Mouse (Mus musculus): ENCODE data around the gene Ccdc167.

Gene Ccdc167

DNA sequence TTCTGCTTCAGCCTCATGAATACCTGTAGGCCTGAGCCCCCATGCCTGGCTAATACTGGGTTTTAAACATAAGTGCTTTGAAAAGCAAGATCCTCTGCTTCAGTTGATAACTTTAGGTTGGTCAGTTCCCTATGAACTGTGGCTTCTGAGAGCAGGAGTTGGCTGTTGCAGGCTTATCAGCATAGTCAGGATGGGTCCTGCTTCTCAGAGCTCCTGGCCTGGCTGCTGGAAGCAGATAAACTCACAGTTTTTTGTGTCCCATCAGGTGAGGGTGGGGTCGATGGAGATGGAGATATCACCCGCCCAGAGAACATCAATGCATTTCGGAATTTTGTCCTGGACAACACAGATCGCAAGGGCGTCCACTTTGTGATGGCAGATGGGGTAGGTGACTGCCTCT is 30.1 kb downstream of the Ccdc167 start:
- DNase-seq (ENCODE audit: low read depth, low spot score), result no peak

DNA sequence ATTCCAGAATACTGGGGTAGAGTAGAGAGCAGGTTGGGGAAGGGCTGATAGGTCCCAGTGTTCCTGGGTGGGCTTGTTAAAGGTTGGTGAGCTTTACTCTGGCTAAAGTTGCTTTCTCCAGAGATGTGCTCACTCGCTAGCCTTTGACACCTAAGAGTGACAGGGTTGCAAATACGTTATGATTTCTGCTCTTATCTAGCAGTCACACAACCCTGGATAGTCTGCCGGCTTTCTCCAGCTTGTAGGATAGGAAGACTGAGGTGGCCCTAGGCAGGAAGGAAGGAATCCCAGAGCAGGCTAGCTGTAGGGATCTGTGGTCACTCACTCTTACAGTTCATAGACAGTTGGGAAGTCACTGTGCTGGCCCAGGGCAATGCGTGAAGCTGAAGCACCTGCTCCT is 32.6 kb downstream of the Ccdc167 start:
- DNase-seq (ENCODE audit: low read depth, low spot score), result no peak

DNA sequence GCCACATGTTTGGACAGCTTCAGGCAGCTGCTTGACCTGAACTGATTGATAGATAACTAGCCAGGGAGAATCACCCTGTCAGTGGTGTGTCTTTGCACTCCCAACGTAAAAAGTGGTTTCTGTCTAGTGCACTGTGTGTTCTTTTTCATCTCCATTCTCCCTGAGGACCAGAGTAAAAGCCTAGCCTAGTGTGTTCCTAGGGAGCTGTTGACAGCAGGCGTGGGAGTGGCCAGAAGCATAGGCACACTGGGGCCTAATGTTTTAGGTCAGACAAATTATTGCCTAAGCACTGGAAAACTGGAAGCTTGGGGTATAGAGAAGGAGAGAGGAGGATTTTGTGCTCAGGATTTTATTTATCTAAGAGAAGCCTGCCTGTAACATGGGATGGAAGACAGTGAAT is 33.7 kb downstream of the Ccdc167 start:
- no peak for DNase-seq (ENCODE audit: low read depth, low spot score)

DNA sequence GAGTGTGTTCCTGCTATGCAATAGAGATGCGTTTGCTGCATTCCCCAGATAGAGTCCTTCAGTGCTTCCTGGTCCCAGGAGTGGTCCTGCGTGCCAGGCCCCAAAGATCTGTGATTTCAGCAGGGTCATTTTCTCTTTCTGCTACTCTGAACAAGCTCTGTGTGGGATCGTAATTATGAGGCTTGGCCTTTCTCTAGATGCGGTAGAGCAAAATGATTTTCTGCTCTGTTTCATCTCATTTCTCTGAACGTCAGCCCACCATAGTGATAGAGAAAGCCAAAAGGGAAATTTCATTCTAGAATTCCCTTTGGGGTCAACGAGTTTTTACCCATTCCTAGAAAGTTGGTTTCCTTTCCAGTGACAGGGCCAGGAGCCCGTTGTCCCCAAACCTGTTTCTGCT is 34.6 kb downstream of the Ccdc167 start:
- DNase-seq (ENCODE audit: low read depth, low spot score), result no peak

DNA sequence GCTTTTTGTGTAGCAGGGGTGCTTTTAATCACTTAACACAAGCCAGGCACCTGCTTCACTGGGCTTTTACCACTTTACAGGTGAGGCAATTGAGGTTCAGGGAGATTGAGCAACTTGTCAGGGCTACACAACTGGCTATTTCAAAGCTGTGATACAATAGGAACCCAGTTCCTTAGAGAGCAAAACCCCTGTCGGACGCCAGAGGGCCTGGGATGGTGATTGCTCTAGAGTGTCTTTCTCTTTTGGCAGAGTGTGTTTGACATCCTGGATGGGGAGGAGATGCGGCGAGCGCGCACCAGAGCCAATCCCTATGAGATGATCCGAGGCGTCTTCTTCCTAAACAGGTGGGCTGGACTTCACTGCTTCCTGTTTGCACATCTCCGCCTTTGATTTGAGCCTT is 35.2 kb downstream of the Ccdc167 start:
- no peak for DNase-seq (ENCODE audit: low read depth, low spot score)

DNA sequence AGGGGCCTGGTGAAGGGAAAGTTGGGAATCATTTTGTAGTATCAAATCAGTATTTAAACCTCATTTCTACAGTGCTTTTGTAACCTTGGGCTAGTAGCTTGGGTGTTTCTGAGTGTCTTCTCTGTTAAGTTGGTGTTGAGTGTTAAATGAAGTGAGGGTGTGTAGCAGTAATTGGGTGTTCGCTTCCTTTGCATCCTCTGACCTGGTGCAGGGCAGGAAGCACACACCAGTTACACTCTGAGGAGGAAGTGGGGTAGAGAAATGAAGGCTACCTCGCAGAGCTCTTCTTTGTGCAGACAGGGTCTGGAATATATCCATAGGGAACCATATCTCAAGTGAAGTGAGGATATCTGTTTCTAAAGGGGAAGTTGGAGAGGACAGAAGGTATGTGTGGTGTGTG is 35.9 kb downstream of the Ccdc167 start:
- no peak for DNase-seq (ENCODE audit: low read depth, low spot score)

DNA sequence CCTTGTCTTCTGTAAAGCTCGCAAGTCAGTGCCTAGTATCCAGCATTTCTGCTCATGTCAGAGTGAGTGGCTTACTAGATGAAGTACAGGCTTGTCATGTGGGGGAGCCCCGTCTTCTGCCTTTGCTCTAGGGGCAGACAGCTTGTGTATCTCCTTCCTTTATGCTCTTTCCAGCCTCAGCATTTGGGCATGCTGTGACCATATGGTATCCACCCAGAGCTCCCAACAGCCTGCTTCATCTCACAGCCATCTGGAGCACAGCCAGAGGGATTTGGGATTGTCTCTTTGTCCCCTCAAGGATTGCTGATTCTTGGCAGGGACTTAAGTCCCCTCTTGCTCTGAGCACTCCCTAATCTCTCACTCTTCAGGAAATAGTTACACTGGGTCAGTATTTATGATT is 36.7 kb downstream of the Ccdc167 start:
- no peak for DNase-seq (ENCODE audit: low read depth, low spot score)

DNA sequence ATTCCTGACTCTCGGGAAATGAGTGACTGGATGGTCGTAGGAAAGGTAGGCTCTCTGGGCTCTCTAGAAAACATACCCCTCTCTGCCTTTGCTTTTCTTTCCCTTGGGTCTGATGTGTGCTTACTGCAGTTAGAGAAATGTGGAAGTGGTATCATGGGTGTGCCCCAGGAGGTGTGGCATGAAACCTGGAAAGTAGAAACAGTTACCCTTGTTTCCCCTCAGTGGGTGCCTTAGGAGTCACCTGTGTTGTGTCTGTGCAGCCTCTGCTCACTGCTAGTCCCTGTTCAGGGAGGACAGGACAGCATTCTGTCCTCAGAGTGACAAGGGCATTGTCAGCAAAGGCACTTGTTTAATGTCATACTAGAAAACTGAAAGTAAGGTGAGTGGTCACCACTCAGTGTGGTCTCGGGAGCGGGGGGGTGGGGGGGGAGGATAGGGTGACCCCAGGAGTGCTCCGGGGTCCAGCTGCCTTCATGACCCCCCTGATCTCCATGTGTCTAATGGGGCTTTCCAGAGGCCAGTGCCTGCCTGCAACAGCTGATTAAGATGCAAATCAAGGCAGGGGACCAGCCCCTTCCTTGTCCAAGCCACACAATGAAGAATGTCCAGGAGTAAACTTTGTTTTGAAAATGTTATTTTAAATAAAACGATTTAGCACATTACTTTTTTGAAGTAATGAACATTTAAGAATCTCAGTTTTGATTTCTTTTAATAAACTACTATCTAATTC is 37.6 kb downstream of the Ccdc167 start:
- no peak for DNase-seq (ENCODE audit: low read depth, low spot score)

DNA sequence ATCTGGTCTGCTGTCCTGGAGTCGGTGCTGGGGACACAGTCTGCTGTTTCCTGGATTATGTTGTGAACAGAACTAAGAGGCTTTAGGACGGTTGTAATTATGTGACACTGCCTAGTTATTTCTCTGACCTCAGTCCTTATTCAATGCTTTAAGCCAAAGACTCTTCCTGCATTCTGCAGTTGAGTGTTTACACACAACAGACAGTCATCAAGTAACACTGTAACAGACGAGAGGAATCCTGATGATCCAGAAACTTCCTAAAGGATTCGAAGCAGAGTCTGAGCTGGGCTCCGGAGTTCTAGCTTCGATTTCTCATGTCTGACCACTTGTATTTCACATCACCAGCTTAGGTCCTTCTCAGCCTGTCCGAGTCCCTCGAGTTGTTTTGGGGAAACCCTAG is 38.3 kb downstream of the Ccdc167 start:
- no peak for DNase-seq (ENCODE audit: low read depth, low spot score)

DNA sequence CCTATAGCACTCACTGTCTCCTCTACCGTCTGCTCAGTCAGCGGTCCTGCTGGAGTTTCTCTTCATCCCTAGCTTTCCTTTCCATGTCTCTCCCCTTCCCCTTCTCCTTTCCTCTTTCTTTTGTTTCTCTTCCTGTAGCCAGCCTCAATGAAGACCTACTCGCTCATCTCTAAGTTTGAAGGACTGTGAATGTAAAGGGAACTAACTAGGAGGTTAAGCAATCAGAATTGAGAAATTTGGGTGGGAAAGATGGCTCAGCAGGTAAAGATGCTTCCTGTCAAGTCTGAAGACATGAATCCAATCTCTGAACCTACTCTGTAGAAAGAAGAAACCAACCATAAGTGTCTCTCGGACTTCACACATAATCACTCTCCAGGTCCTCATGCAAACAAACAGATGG is 43.5 kb downstream of the Ccdc167 start:
- no peak for DNase-seq (ENCODE audit: low read depth, low spot score)

DNA sequence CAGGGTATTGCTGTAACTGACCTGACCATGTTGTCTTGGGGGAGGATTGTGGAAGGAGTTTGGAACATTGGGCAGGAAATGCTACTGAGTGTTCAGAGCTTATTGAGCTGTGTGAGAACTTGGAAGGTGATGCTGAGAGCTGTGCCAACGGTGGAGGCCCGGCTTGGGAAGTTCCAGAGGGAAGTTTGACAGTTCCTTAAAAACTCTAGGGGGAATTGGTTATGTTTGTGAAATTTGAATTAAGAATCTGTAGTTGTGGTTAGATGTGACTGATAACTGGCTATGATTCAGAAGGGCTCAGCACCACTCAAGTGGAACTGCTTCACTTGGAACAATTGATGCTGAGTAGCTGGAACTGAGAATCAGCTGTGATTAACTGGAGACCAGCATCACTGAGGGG is 45.8 kb downstream of the Ccdc167 start:
- DNase-seq (ENCODE audit: low read depth, low spot score), result no peak

DNA sequence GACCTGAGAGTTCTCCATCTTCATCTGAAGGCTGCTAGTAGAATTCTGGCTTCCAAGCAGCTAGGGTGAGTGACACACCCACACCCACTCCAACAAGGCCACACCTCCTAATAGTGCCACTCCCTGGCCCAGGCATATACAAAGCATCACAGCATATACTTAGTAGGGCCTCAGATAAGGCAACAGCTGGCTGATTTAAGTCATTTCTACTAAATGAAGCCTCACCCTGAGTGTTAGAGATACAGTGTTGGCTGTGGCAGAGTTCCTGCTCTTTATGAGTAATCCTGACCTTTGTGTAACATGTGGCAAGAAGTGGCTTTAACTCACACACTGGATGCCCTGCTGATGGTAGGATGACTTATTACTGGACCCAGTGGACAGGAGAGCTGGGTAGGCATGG is 46.9 kb downstream of the Ccdc167 start:
- DNase-seq (ENCODE audit: low read depth, low spot score), result no peak

DNA sequence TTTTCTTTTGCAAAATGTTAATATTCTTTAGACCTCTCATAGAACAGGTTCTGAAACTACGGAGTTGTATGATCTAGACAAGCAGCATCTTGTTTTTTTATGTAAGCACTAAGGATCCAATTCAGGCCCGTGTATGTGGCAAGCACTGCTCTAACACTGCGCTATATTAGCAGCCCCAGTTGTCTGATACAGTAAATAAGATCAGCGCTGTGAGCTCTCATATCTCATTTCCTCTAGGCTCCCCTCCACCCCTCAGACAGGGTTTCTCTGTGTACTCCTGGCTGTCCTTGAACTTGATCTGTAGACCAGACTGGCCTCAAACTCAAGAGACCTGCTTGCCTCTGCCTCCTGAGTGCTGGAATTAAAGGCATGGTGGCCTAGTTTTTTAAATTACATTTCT is 47.8 kb downstream of the Ccdc167 start:
- DNase-seq (ENCODE audit: low read depth, low spot score), result no peak

DNA sequence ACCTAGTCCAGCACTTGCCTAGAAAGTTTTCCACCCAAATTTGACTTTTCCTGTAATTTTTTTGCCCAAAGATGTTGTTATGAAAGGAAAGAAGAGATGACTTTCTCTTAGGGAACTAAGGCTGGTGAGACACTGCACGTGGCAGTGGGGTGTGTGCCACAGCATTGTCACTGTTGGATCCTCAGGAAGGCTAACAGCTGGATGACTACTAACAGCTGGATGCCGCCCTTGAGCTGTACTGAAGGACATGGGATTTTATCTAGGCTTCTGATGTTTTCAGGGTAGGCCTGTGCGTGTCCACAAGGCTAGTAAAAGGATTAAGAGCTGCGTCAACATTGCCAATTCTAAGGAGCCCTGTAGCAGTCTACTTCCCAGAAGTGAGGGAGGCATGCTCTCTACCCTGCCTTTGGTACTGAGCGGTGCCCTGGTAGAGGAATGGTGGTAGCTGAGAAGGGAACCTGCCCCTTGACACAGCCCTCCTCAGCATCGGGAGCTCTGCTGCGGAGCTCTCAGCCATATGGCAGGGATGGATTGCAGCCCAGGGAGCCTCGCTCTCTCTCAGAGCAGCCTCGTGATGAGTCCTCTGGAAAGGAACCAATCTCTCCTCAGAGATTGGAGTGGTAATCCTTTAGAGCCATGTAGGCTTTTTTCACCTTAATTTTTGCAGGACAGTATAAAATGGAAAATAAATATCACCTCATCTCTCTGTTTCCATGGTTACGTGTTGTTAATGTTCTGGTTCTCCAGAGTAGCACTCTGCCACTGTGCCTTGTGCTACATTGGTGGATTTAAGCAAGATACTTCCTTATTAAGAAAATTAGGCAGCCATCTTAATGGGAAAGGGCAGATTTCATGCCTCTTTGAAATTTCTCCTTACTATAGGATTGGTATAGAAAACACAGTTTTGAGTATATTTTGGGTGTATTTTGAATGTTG is 48.5 kb downstream of the Ccdc167 start:
- no peak for DNase-seq (ENCODE audit: low read depth, low spot score)

DNA sequence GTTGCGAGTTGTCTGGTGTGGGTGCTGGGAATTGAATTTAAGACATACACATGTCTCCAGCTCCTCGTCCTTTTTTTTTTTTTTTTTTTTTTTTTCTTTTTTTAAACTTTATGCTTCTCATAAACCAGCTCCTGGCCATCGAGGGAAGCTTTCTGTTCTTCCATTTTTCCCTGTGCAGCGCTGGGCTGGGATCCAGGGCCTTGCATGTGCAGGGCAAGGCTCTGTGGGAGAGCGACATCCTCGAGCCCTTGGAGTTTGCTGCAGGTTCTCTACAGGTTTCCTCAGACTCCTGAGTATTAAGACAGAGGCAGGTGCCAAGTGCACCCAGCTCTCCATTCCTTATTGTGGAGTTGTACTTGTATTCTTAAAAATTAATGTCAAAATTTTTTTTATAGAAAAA is 54.7 kb downstream of the Ccdc167 start:
- DNase-seq (ENCODE audit: low read depth, low spot score), result no peak

DNA sequence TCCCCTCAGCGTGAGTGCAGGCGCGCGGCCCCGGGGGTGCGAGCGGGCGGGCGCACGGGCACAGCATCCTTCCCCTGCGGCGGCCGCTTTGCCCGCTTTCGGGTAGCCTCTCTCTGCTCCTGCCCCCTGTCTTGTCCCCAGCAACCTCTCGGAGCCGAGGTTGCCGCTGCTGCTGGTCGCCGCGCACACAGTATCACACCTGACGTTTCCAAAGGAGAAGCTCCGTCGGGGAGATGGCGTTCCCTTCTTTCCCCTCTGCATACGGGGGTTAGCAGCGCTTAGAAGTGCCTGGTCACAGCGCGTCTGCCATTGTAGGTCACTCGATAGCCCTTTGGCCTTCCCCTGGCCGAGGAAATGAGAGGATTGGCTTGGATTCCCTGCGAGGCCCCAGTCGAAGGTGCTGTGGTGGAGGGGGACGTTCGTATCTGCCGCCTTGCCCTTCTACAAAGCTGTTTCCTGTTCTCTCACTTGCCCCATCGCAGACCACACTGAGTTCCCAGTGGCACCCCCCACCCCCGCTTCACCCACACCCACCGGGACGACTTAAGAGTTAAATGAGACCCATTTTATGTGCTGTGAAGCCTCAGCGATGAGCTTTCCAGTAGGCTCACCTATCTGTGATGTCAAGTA is 56.0 kb downstream of the Ccdc167 start:
- no peak for DNase-seq (ENCODE audit: low read depth, low spot score)

DNA sequence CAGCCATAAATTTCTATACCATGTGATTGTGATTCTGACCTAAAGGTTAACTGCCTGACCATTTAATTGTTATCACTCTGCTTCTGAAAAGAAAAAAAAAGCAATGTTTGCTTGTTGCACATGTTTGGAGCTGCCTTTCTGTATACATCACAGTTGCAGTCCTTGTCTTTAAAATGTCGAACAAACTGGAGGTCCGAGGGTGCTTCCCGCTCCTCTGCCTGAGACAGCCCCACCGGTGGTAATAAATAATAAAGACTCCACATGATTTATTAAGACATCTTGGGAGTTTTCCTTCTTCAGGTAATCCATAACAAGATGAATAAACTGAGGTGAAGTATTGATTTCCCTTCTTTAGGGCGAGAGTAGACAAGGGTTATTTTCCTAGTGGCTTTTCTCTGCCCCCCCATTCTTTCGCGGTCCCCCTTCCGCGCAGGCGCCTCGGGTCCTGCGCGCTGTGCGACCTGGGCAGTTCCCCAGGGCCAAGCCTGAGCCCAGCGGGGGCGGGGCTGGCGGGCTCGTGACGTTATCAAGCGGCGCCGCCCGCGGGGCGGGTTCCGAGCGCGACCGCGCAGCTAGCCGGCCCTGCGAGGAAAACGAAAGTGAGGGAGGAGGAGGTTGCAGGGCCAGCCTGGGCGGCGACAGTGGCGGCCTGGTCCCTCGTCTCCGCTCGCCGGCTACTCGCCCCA is 56.6 kb downstream of the Ccdc167 start, which contains the start of gene Cmtr1:
Cmtr1 (plus strand) TSS at position 520 of the 686 bp plus-strand sequence.
- DNase-seq (ENCODE audit: low read depth, low spot score), result peak; percentile 77

DNA sequence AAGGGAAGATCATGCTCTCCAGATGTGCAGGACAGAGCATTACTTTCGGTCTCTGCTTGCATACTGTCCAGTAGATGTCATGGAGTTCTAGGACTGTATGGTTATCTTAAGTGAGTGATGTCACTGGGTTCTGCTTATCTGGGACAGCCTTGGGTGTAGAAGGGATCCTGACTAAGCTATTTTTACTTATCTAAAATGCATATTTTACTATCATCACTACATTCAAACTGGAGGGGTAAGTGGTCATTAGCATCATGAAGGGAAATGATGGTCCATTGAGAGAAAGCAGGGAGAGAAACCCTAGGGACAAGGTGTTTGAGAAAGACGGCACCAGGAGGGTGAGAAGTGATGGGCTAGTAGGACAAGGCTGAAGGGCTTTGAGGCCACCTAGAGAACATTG is 58.6 kb downstream of the Ccdc167 start:
- DNase-seq (ENCODE audit: low read depth, low spot score), result no peak

DNA sequence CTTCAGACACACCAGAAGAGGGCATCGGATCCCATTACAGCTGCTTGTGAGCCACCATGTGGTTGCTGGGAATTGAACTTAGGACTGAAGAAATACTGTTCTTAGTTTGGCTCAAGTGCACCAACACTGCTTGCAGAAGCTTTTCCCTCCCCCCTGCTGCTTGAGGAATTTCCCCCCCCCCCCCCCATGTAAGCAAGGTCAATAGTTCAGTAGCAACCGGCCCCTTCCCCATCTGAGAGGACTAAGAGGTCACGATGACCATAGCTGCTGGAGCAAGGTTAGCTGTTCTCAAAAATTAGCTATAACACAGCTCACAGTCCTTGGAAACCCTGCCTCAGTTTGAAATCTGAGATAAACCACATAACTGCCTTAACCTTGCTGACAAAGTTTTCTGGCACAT is 74.6 kb downstream of the Ccdc167 start:
- DNase-seq (ENCODE audit: low read depth, low spot score), result no peak

DNA sequence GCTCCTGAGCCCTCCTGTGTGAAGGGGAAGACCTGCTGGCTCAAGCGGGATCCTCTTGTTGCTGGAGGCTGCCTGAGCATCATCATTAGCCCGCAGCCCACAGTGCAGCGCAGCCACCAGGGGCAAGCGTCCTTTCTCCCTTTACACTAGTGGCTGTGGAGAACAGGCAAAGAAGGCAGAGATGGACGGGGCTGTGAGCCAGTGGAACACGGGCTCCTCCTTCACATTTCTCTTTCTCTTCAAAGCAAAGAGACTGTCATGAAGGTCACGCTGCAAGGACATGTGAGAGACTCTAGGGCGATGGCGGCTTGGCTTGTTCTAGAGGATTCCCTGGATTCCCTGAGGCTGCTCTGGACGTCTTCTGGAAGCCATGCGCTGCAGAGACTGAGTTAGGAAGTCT is 75.9 kb downstream of the Ccdc167 start:
- DNase-seq (ENCODE audit: low read depth, low spot score), result no peak

DNA sequence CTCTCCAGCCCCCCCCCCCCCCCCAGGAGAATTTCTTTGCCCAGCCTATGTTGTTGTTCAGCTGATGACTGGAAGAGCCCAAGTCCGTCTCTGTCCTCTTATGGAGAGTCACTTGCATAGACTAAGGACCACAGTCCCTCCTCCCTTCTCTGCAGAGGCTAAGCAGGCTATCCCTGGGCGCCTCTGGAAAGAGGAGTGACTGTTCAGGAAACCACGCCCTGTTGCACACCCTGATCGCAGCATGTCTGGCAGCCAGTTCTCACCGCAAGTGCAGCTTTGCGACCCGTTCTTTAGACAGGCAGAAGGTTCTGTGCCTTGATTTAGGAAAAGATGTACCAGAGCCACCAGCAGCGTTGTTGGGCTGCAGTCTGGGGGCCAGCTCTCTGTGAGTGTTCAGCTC is 78.9 kb downstream of the Ccdc167 start:
- no peak for DNase-seq (ENCODE audit: low read depth, low spot score)

DNA sequence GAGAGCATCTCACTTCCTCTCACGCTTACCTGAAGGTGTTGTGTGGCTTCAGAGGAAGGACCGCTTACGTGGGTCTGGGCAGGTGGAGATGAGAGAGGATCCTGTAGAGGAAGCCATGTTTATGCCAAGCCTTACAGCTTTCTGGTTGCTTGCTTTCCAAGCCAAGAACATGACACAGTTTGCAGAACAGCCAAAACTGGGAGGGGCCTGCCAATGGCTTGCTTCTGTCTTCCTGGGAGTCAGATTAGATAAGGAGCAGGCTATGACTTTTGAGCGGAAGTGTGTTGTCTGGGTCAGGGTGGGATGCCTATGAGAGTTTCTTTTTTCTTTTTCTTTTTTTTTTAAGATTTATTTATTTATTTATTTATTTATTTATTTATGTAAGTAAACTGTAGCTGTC is 79.5 kb downstream of the Ccdc167 start:
- no peak for DNase-seq (ENCODE audit: low read depth, low spot score)
